Mouse (Mus musculus): ENCODE data around the gene Lao1. TPM values are rescaled to one million over a fixed set of nuclear protein-coding genes. Genes with fewer than 3 reads are reported as not detected.

Gene Lao1
- polyA plus RNA-seq, 1 experiment from 2014 or later: not detected

- Histone ChIP-seq H3K4me1 (replicated peaks; ENCODE audit: control insufficient read depth, insufficient read depth, low read length) (no peaks in the 10 kb centered on the region), H3K36me3 (ENCODE audit: control insufficient read depth, insufficient read depth, low read length) (no peaks in the 10 kb centered on the region), H3K9me3 (ENCODE audit: control insufficient read depth, low read length) (0 out of 2 replicates have a peak, but pooled peaks cover 3% of the 10 kb centered on the region), H3K27me3 (replicated peaks; ENCODE audit: control insufficient read depth, insufficient read depth, low read length) (no peaks in the 10 kb centered on the region), H3K4me2 (ENCODE audit: low read length) (no peak overlapping the region), H3K4me3 (ENCODE audit: low read depth, low read length) (no peak overlapping the region), H3K27ac (ENCODE audit: low read depth) (no peak overlapping the region), H3K9ac (ENCODE audit: low read length) (no peak overlapping the region)
- ATAC-seq (replicated peaks; ENCODE audit: low FRiP score, low TSS enrichment, low read depth) (no peak), DNase-seq (ENCODE audit: low spot score) (no peak)
- WGBS: 30% methylated on average over 12 of the region's 12 CpGs
Measured at GRCm38 (mm10) chr4:118989331-118989730, 28.0 kb downstream of the Lao1 start.

DNA sequence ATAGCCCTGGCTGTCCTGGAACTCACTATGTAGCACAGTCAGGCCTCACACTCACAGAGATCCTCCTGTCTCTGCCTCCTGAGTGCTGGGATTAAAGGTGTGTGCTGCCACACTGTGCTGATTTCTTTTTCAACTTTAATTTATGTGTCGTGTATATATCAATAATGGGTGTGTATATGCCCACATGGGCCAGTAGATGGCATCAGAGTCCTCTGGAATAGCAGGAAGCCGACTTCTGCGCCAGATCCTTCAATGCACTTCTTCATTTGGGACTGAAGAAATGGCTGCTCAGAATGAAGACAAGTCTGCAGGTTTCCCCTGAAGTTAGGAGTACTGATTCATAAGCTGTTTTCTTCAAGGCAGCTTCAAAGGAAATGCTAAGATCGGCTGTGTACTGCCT lies 30.4 kb downstream of the Lao1 start:
- Histone ChIP-seq H3K9ac (ENCODE audit: low read length) (no peak overlapping the region), H3K27me3 (replicated peaks; ENCODE audit: control insufficient read depth, insufficient read depth, low read length) (no peaks in the 10 kb centered on the region), H3K4me3 (ENCODE audit: low read depth, low read length) (no peak overlapping the region), H3K36me3 (ENCODE audit: control insufficient read depth, insufficient read depth, low read length) (no peaks in the 10 kb centered on the region), H3K27ac (ENCODE audit: low read depth) (no peak overlapping the region), H3K9me3 (ENCODE audit: control insufficient read depth, low read length) (peaks cover 8% of the 10 kb centered on the region; the same call in 1 of the 2 replicates), H3K4me1 (replicated peaks; ENCODE audit: control insufficient read depth, insufficient read depth, low read length) (no peaks in the 10 kb centered on the region), H3K4me2 (ENCODE audit: low read length) (no peak overlapping the region)
- ATAC-seq (replicated peaks; ENCODE audit: low FRiP score, low TSS enrichment, low read depth) (no peak), DNase-seq (ENCODE audit: low spot score) (no peak)
- 58% methylated on average over 4 of the region's 4 CpGs for WGBS

DNA sequence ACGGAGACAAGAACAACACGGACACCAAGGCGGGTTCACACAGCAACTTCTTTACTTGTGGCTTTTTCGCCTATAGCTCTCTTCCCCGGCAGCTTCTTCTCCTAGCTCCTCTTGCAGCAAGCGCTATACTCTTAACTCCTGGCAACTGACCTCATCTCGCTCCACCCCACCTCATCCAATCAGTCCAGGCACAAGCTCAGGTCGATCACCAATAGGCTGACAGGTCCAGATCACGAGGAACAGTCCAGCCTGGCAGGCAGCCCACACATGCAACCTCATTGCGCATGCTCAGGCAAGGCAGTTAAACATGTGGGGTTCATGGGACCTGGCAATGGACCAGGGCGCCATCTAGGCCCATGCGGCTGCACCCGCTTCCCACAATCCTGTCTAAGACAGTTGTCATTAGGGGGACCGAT lies 35.8 kb downstream of the Lao1 start:
- ATAC-seq (replicated peaks; ENCODE audit: low FRiP score, low TSS enrichment, low read depth) (no peak), DNase-seq (ENCODE audit: low spot score) (no peak)
- peaks cover 8% of the 10 kb centered on the region; the same call in 1 of the 2 replicates for H3K9me3 ChIP-seq (ENCODE audit: control insufficient read depth, low read length)
- no peaks in the 10 kb centered on the region for H3K27me3 ChIP-seq (replicated peaks; ENCODE audit: control insufficient read depth, insufficient read depth, low read length)
- no peak overlapping the region for H3K4me2 ChIP-seq (ENCODE audit: low read length)
- 91% methylated on average over 14 of the region's 14 CpGs for WGBS
- H3K27ac ChIP-seq (ENCODE audit: low read depth): no peak overlapping the region
- H3K9ac ChIP-seq (ENCODE audit: low read length): no peak overlapping the region
- no peaks in the 10 kb centered on the region for H3K36me3 ChIP-seq (ENCODE audit: control insufficient read depth, insufficient read depth, low read length)
- no peaks in the 10 kb centered on the region for H3K4me1 ChIP-seq (replicated peaks; ENCODE audit: control insufficient read depth, insufficient read depth, low read length)
- no peak overlapping the region for H3K4me3 ChIP-seq (ENCODE audit: low read depth, low read length)

- Histone ChIP-seq H3K27me3 (replicated peaks; ENCODE audit: control insufficient read depth, insufficient read depth, low read length) (no peaks in the 10 kb centered on the region), H3K9me3 (ENCODE audit: control insufficient read depth, low read length) (peaks cover 3% of the 10 kb centered on the region; the same call in 1 of the 2 replicates), H3K4me3 (ENCODE audit: low read depth, low read length) (no peak overlapping the region), H3K4me2 (ENCODE audit: low read length) (no peak overlapping the region), H3K36me3 (ENCODE audit: control insufficient read depth, insufficient read depth, low read length) (no peaks in the 10 kb centered on the region), H3K4me1 (replicated peaks; ENCODE audit: control insufficient read depth, insufficient read depth, low read length) (no peaks in the 10 kb centered on the region), H3K9ac (ENCODE audit: low read length) (no peak overlapping the region), H3K27ac (ENCODE audit: low read depth) (no peak overlapping the region)
- no peak for DNase-seq (ENCODE audit: low spot score)
- no peak for ATAC-seq (replicated peaks; ENCODE audit: low FRiP score, low TSS enrichment, low read depth)
- 57% methylated on average over 19 of the region's 19 CpGs for WGBS
Measured at GRCm38 (mm10) chr4:118999691-119000486, 38.5 kb downstream of the Lao1 start.

DNA sequence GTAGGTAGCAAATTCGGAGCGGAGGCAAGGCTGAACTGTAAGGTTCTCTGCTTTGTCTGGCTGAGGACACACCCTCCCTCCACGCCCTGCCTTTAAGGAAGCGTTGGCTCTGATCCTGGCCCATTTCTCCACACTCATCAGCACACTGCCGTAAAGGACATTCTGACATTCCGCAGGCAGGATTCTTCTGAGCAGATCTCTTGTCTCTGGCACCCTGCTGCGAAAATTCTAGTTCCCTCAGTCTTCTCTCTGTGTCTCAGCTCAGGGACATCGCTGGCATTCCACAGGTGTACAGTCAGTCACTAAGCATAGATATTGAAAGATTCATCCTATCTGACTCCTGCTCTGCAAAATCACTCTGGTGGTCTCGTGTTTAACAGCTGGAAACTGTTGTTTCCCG lies 40.3 kb downstream of the Lao1 start:
- DNase-seq (ENCODE audit: low spot score) (no peak), ATAC-seq (replicated peaks; ENCODE audit: low FRiP score, low TSS enrichment, low read depth) (no peak)
- Histone ChIP-seq H3K4me3 (ENCODE audit: low read depth, low read length) (no peak overlapping the region), H3K27me3 (replicated peaks; ENCODE audit: control insufficient read depth, insufficient read depth, low read length) (no peaks in the 10 kb centered on the region), H3K4me2 (ENCODE audit: low read length) (no peak overlapping the region), H3K9me3 (ENCODE audit: control insufficient read depth, low read length) (no peaks in the 10 kb centered on the region), H3K9ac (ENCODE audit: low read length) (no peak overlapping the region), H3K4me1 (replicated peaks; ENCODE audit: control insufficient read depth, insufficient read depth, low read length) (no peaks in the 10 kb centered on the region), H3K27ac (ENCODE audit: low read depth) (no peak overlapping the region), H3K36me3 (ENCODE audit: control insufficient read depth, insufficient read depth, low read length) (no peaks in the 10 kb centered on the region)
- WGBS: 48% methylated on average over 10 of the region's 10 CpGs

GRCm38 (mm10) chr4:119002512-119002911 lies 41.1 kb downstream of the Lao1 start:
- Histone ChIP-seq H3K27ac (ENCODE audit: low read depth) (no peak overlapping the region), H3K36me3 (ENCODE audit: control insufficient read depth, insufficient read depth, low read length) (no peaks in the 10 kb centered on the region), H3K4me1 (replicated peaks; ENCODE audit: control insufficient read depth, insufficient read depth, low read length) (no peaks in the 10 kb centered on the region), H3K4me2 (ENCODE audit: low read length) (no peak overlapping the region), H3K27me3 (replicated peaks; ENCODE audit: control insufficient read depth, insufficient read depth, low read length) (no peaks in the 10 kb centered on the region), H3K4me3 (ENCODE audit: low read depth, low read length) (no peak overlapping the region), H3K9me3 (ENCODE audit: control insufficient read depth, low read length) (no peaks in the 10 kb centered on the region), H3K9ac (ENCODE audit: low read length) (no peak overlapping the region)
- ATAC-seq (replicated peaks; ENCODE audit: low FRiP score, low TSS enrichment, low read depth) (no peak), DNase-seq (ENCODE audit: low spot score) (no peak)
- WGBS: 73% methylated on average over 3 of the region's 3 CpGs

- WGBS: 69% methylated on average over 3 of the region's 3 CpGs
- DNase-seq (ENCODE audit: low spot score) (no peak), ATAC-seq (replicated peaks; ENCODE audit: low FRiP score, low TSS enrichment, low read depth) (no peak)
- Histone ChIP-seq H3K9me3 (ENCODE audit: control insufficient read depth, low read length) (no peaks in the 10 kb centered on the region), H3K4me3 (ENCODE audit: low read depth, low read length) (no peak overlapping the region), H3K4me1 (replicated peaks; ENCODE audit: control insufficient read depth, insufficient read depth, low read length) (no peaks in the 10 kb centered on the region; the same call in 1 of the 2 replicates), H3K9ac (ENCODE audit: low read length) (no peak overlapping the region), H3K36me3 (ENCODE audit: control insufficient read depth, insufficient read depth, low read length) (no peaks in the 10 kb centered on the region), H3K27me3 (replicated peaks; ENCODE audit: control insufficient read depth, insufficient read depth, low read length) (no peaks in the 10 kb centered on the region), H3K4me2 (ENCODE audit: low read length) (no peak overlapping the region), H3K27ac (ENCODE audit: low read depth) (no peak overlapping the region)
Measured at GRCm38 (mm10) chr4:119004178-119004577, 42.8 kb downstream of the Lao1 start.

DNA sequence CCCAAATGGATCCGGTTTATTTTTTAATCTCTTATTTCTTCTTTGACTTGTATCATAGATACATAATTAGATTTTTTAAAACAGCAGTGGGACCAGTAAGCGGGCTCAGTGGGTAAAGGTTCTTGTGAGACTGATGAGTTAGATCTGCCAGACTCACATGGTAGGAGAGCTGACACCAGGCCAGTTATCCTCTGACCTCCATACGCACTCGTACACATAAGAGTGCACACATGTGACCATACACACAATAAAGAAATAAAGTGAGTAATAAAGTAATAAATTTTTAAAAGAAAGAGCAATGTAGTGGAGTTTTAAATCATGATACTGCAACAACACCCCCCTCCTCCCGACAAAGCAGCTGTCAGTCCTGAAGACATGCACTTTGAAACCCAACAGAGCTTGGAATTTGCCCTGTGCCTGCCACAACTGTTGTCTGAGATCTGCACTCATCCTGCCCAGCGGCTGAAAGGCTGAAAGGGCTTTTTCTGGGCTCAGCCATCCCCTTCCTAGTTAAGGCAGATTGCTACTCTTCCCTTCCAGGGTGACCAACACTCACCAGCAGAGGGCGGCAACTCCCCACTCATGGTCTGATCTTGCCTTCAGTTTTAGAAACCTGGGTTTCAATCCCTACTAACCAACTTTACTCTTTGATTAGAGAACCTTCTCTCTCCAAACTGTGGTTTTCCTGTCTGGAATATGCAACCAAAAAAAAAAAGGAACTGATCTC lies 43.4 kb downstream of the Lao1 start:
- Histone ChIP-seq H3K9me3 (ENCODE audit: control insufficient read depth, low read length) (no peaks in the 10 kb centered on the region), H3K27me3 (replicated peaks; ENCODE audit: control insufficient read depth, insufficient read depth, low read length) (no peaks in the 10 kb centered on the region), H3K36me3 (ENCODE audit: control insufficient read depth, insufficient read depth, low read length) (no peaks in the 10 kb centered on the region), H3K4me1 (replicated peaks; ENCODE audit: control insufficient read depth, insufficient read depth, low read length) (no peaks in the 10 kb centered on the region; the same call in 1 of the 2 replicates), H3K4me3 (ENCODE audit: low read depth, low read length) (no peak overlapping the region), H3K27ac (ENCODE audit: low read depth) (no peak overlapping the region), H3K9ac (ENCODE audit: low read length) (no peak overlapping the region), H3K4me2 (ENCODE audit: low read length) (no peak overlapping the region)
- ATAC-seq (replicated peaks; ENCODE audit: low FRiP score, low TSS enrichment, low read depth) (peak; percentile 68), DNase-seq (ENCODE audit: low spot score) (peak; percentile 99)
- WGBS: 47% methylated on average over 7 of the region's 7 CpGs
